In genomic region chr6:71772156-71772555, GRCm38 (mm10) we compare ENCODE assay signal across 12 mouse cellular contexts. TPM values are rescaled to one million over a fixed set of nuclear protein-coding genes. Genes with fewer than 3 reads are reported as not detected.
DNase-seq lines count a peak whose midpoint lies in the region.
"Had no signal": no experiment of that assay in that cellular context is flagged by ENCODE, and none has a peak within 500 bp of the region (broad histone marks: within the 10 kb centered on the region; RNA-seq: fewer than 3 reads in every experiment).

No protein-coding gene starts in this region.

- DNase-seq in adrenal gland, postnatal 10 days: peak; percentile 15
- DNase-seq in adrenal gland, adult 18-20 months (ENCODE audit: low spot score in 2 of 2): no peak
- peak; percentile 19 for DNase-seq in lung, postnatal 10 days
- no peak for DNase-seq in lung, postnatal 25 days (ENCODE audit: low spot score)
- peak; percentile 37 for DNase-seq in layer of hippocampus, adult 9-10 months (ENCODE audit: low spot score)
- DNase-seq in right cerebral cortex, postnatal 10 days (ENCODE audit: low spot score in 2 of 2): peak; percentile 70 to 86
- no peak for DNase-seq in cerebellum, adult 11-12 months
- no peak for DNase-seq in embryo, embryonic 9.5 days (ENCODE audit: extremely low spot score)
- DNase-seq: cerebellum, postnatal 10 days; gastrocnemius, postnatal 36 days; kidney, adult 9 months; thymus, postnatal 14 days had no signal

RNA-seq across cellular contexts. Expression of gene Mrpl35, which starts 54.6 kb away (rescaled TPM):
- 10 to 100 TPM; 54.7 to 62.4 TPM for total RNA-seq in adrenal gland, postnatal 10 days (2021)
- 10 to 100 TPM; 40.8 to 44.7 TPM for total RNA-seq in adrenal gland, adult 18-20 months (2021)

RNA-seq across cellular contexts. Expression of gene Immt, which starts 59.0 kb away (rescaled TPM):
- total RNA-seq in adrenal gland, postnatal 10 days (2021): 100 to 1,000 TPM; 382 to 423 TPM
- total RNA-seq in adrenal gland, adult 18-20 months (2021): 100 to 1,000 TPM; 335 to 387 TPM

Comparison
In these comparisons a context has a peak if more than half of its experiments do, and no peak if none do; other contexts are left out.
1. DNase-seq: peak in adrenal gland, postnatal 10 days (single experiment), lung, postnatal 10 days (single experiment), layer of hippocampus, adult 9-10 months (single experiment) and right cerebral cortex, postnatal 10 days (2 of 2); none in adrenal gland, adult 18-20 months (0 of 2), lung, postnatal 25 days (single experiment), cerebellum, adult 11-12 months (single experiment) and embryo, embryonic 9.5 days (single experiment).